Mouse (Mus musculus) liver, embryonic 11.5 days (tissue): ENCODE results near the gene Gm340. TPM values are rescaled to one million over a fixed set of nuclear protein-coding genes. Genes with fewer than 3 reads are reported as not detected.

Source experiments
- ATAC-seq: fragments of 200-750 bp; cut with Nextera tagmentation; replicated peaks from 2 replicates; pipeline ENCODE4 v1.8.0; 2017; ENCODE audit warnings: moderate number of reproducible peaks, mild to moderate bottlenecking, moderate TSS enrichment, moderate library complexity; ENCODE audit not compliant: low FRiP score
- DNase-seq: peaks from one replicate; pipeline ENCODE4 v3.0.0-alpha.2; 2017; ENCODE audit warnings: low spot score
- H3K27ac ChIP-seq: fragments of 300-500 bp; sonication (generic); 2 replicates; pipeline ENCODE4 v1.5.1; 2014; ENCODE audit warnings: mild to moderate bottlenecking, low read depth, low read length, control low read depth
- H3K27me3 ChIP-seq: fragments of 300-500 bp; sonication (generic); replicated peaks from 2 replicates; pipeline ENCODE4 v1.6.1; 2014; ENCODE audit warnings: low read length, mixed read lengths; ENCODE audit not compliant: control insufficient read depth, insufficient read depth
- H3K36me3 ChIP-seq: fragments of 300-500 bp; sonication (generic); 2 replicates; pipeline ENCODE4 v1.6.1; 2014; ENCODE audit warnings: mild to moderate bottlenecking, low read length, moderate library complexity, mixed read lengths; ENCODE audit not compliant: control insufficient read depth, insufficient read depth
- H3K4me1 ChIP-seq: fragments of 300-500 bp; sonication (generic); replicated peaks from 2 replicates; pipeline ENCODE4 v1.6.1; 2014; ENCODE audit warnings: low read length, mixed read lengths; ENCODE audit not compliant: control insufficient read depth, insufficient read depth
- H3K4me2 ChIP-seq: fragments of 300-500 bp; sonication (generic); 2 replicates; pipeline ENCODE4 v1.6.1; 2014; ENCODE audit warnings: mild to moderate bottlenecking, control low read depth, moderate library complexity
- H3K4me3 ChIP-seq: fragments of 300-500 bp; sonication (generic); 2 replicates; pipeline ENCODE4 v1.5.1; 2014; ENCODE audit warnings: low read depth, low read length, control low read depth
- H3K9ac ChIP-seq: fragments of 300-500 bp; sonication (generic); 2 replicates; pipeline ENCODE4 v1.6.1; 2014; ENCODE audit warnings: low read depth, low read length, control low read depth
- H3K9me3 ChIP-seq: fragments of 300-500 bp; sonication (generic); 2 replicates; pipeline ENCODE4 v1.6.1; 2016; ENCODE audit warnings: low read length, inconsistent platforms, mixed read lengths; ENCODE audit not compliant: control insufficient read depth
- WGBS: fragments of 180-500 bp; shearing (Covaris S2); extraction: QIAGEN DNeasy Blood & Tissue Kit; methylation state at CpG from one replicate; pipeline ENCODE4 v1.1.7; 2014; 5-methylcytosine and 5-hydroxymethylcytosine counted together
- polyA plus RNA-seq: library from polyadenylated mRNA; unstranded; fragments of >200 nt; fragmentation: Nextera tagmentation; extraction: Ambion mirVana; gene quantifications from 2 replicates; pipeline ENCODE4 v1.2.1, GENCODE M21; 2014

The Gm340 gene
- polyA plus RNA-seq = 3.4 and 4.1 TPM in 2 replicates

GRCm38 (mm10) chr19:41581706-41582420 is at the start of gene Gm340:
Gene Gm340, plus strand, starts transcription at chr19:41582370.
- ATAC-seq (no peak), DNase-seq (no peak)
- Histone ChIP-seq H3K9me3 (no peaks in the 10 kb centered on the region), H3K4me2 (no peak within 1 kb of the TSS), H3K4me1 (no peaks in the 10 kb centered on the region), H3K4me3 (no peak within 1 kb of the TSS), H3K27me3 (no peaks in the 10 kb centered on the region), H3K9ac (no peak within 1 kb of the TSS), H3K36me3 (peaks cover 10% of the 10 kb centered on the region), H3K27ac (no peak within 1 kb of the TSS)
- WGBS = 92% methylated on average over 23 of the region's 23 CpGs

GRCm38 (mm10) chr19:41534021-41534420 is 48.1 kb upstream of the Gm340 start:
- Histone ChIP-seq H3K9ac (no peak overlapping the region), H3K36me3 (peaks cover 2% of the 10 kb centered on the region; the same call in 1 of the 2 replicates), H3K9me3 (no peaks in the 10 kb centered on the region), H3K4me3 (no peak overlapping the region), H3K4me1 (no peaks in the 10 kb centered on the region), H3K4me2 (no peak overlapping the region), H3K27me3 (no peaks in the 10 kb centered on the region), H3K27ac (no peak overlapping the region)
- no peak for ATAC-seq
- DNase-seq = no peak
- 81% methylated on average over 3 of the region's 3 CpGs for WGBS

- H3K4me3 ChIP-seq = no peak overlapping the region
- DNase-seq = no peak
- no peaks in the 10 kb centered on the region for H3K27me3 ChIP-seq
- no peaks in the 10 kb centered on the region for H3K9me3 ChIP-seq
- peaks cover 7% of the 10 kb centered on the region; the same call in 1 of the 2 replicates for H3K36me3 ChIP-seq
- no peak overlapping the region for H3K9ac ChIP-seq
- H3K27ac ChIP-seq = no peak overlapping the region
- 86% methylated on average over 4 of the region's 4 CpGs for WGBS
- ATAC-seq = no peak
- H3K4me2 ChIP-seq = no peak overlapping the region
- H3K4me1 ChIP-seq = no peaks in the 10 kb centered on the region
Observed at GRCm38 (mm10) chr19:41556981-41557380, 25.2 kb upstream of the Gm340 start.

GRCm38 (mm10) chr19:41557491-41557890 is 24.7 kb upstream of the Gm340 start:
- 81% methylated on average over 4 of the region's 4 CpGs for WGBS
- no peak for DNase-seq

GRCm38 (mm10) chr19:41558891-41559486 is 23.2 kb upstream of the Gm340 start:
- Histone ChIP-seq H3K4me2 (no peak overlapping the region), H3K4me3 (no peak overlapping the region), H3K9me3 (no peaks in the 10 kb centered on the region), H3K27me3 (no peaks in the 10 kb centered on the region), H3K9ac (no peak overlapping the region), H3K4me1 (no peaks in the 10 kb centered on the region), H3K27ac (no peak overlapping the region), H3K36me3 (peaks cover 4% of the 10 kb centered on the region; the same call in 1 of the 2 replicates)
- ATAC-seq (no peak), DNase-seq (no peak)
- 94% methylated on average over 9 of the region's 9 CpGs for WGBS

More at GRCm38 (mm10) chr19:41557491-41557890, 24.7 kb upstream of the Gm340 start:
- Histone ChIP-seq H3K9ac (no peak overlapping the region), H3K4me2 (no peak overlapping the region), H3K36me3 (peaks cover 5% of the 10 kb centered on the region; the same call in 1 of the 2 replicates), H3K4me3 (no peak overlapping the region), H3K27me3 (no peaks in the 10 kb centered on the region), H3K9me3 (no peaks in the 10 kb centered on the region), H3K27ac (no peak overlapping the region), H3K4me1 (no peaks in the 10 kb centered on the region)
- ATAC-seq = no peak

- Histone ChIP-seq H3K4me2 (no peak overlapping the region), H3K9me3 (no peaks in the 10 kb centered on the region), H3K27ac (no peak overlapping the region), H3K9ac (no peak overlapping the region), H3K27me3 (no peaks in the 10 kb centered on the region), H3K4me1 (no peaks in the 10 kb centered on the region), H3K36me3 (peaks cover under 1% of the 10 kb centered on the region; the same call in 1 of the 2 replicates), H3K4me3 (no peak overlapping the region)
- no peak for ATAC-seq
- no peak for DNase-seq
- 87% methylated on average over 3 of the region's 3 CpGs for WGBS
Observed at GRCm38 (mm10) chr19:41560856-41561255, 21.3 kb upstream of the Gm340 start.

- Histone ChIP-seq H3K9ac (no peak overlapping the region), H3K36me3 (no peaks in the 10 kb centered on the region; the same call in 1 of the 2 replicates), H3K27ac (no peak overlapping the region), H3K9me3 (no peaks in the 10 kb centered on the region), H3K27me3 (no peaks in the 10 kb centered on the region), H3K4me1 (no peaks in the 10 kb centered on the region), H3K4me2 (no peak overlapping the region), H3K4me3 (no peak overlapping the region)
- DNase-seq (no peak), ATAC-seq (no peak)
- WGBS = 60% methylated on average over 2 of the region's 2 CpGs
Observed at GRCm38 (mm10) chr19:41568791-41569190, 13.4 kb upstream of the Gm340 start.

GRCm38 (mm10) chr19:41573700-41574099 is 8.5 kb upstream of the Gm340 start:
- Histone ChIP-seq H3K9me3 (no peaks in the 10 kb centered on the region), H3K4me1 (no peaks in the 10 kb centered on the region), H3K4me2 (no peak overlapping the region), H3K36me3 (no peaks in the 10 kb centered on the region; the same call in 1 of the 2 replicates), H3K9ac (no peak overlapping the region), H3K27me3 (no peaks in the 10 kb centered on the region), H3K4me3 (no peak overlapping the region), H3K27ac (no peak overlapping the region)
- 93% methylated on average over 2 of the region's 2 CpGs for whole genome bisulfite sequencing
- DNase-seq = no peak
- no peak for ATAC-seq

- ATAC-seq (no peak), DNase-seq (no peak)
- no peak overlapping the region for H3K4me2 ChIP-seq
- no peaks in the 10 kb centered on the region for H3K9me3 ChIP-seq
- H3K9ac ChIP-seq = no peak overlapping the region
- no peaks in the 10 kb centered on the region for H3K27me3 ChIP-seq
- no peak overlapping the region for H3K4me3 ChIP-seq
- no peaks in the 10 kb centered on the region for H3K4me1 ChIP-seq
- peaks cover 3% of the 10 kb centered on the region; the same call in 1 of the 2 replicates for H3K36me3 ChIP-seq
- H3K27ac ChIP-seq = no peak overlapping the region
Observed at GRCm38 (mm10) chr19:41577576-41577975, 4.6 kb upstream of the Gm340 start.
